Mouse (Mus musculus): ENCODE measurements around the gene Lin54. TPM values are rescaled to one million over a fixed set of nuclear protein-coding genes. Genes with fewer than 3 reads are reported as not detected.
"Not testable (repeated sequence)": the region's sequence is repeated elsewhere in the genome, so short reads cannot be mapped to it uniquely, and the experiment has no call there.

The Lin54 gene
- polyA plus RNA-seq, 1 experiment from 2014 or later = 9.0 TPM

- Histone ChIP-seq H3K27me3 (ENCODE audit: control insufficient read depth, insufficient read depth, low read length) (no peaks in the 10 kb centered on the region), H3K36me3 (replicated peaks; ENCODE audit: control insufficient read depth, insufficient read depth) (peaks cover 34% of the 10 kb centered on the region), H3K9ac (peak overlapping the region; percentile 98), H3K4me3 (replicated peaks; ENCODE audit: low read length) (peak overlapping the region; percentile 90), H3K4me2 (replicated peaks) (peak overlapping the region; percentile 81), H3K27ac (peak overlapping the region; percentile 95), H3K4me1 (replicated peaks; ENCODE audit: control insufficient read depth, insufficient read depth, low read length) (peaks cover 38% of the 10 kb centered on the region), H3K9me3 (ENCODE audit: control insufficient read depth, low read length) (no peaks in the 10 kb centered on the region)
- ATAC-seq (ENCODE audit: low FRiP score) (peak; percentile 100), DNase-seq (ENCODE audit: low spot score) (peak; percentile 96)
- WGBS = under 1% methylated on average over 53 of the region's 53 CpGs
Observed at GRCm38 (mm10) chr5:100429344-100430075, 70.9 kb downstream of the Lin54 start.

GRCm38 (mm10) chr5:100428734-100429343, 71.6 kb downstream of the Lin54 start:
- peak overlapping the region; percentile 95 for H3K27ac ChIP-seq
- DNase-seq (ENCODE audit: low spot score) (peak; percentile 56), ATAC-seq (ENCODE audit: low FRiP score) (peak; percentile 29)
- no peaks in the 10 kb centered on the region for H3K9me3 ChIP-seq (ENCODE audit: control insufficient read depth, low read length)
- peak overlapping the region; percentile 90 for H3K4me3 ChIP-seq (replicated peaks; ENCODE audit: low read length)
- H3K9ac ChIP-seq = peak overlapping the region; percentile 98
- peaks cover 43% of the 10 kb centered on the region for H3K4me1 ChIP-seq (replicated peaks; ENCODE audit: control insufficient read depth, insufficient read depth, low read length)
- under 1% methylated on average over 20 of the region's 20 CpGs for WGBS
- peaks cover 41% of the 10 kb centered on the region for H3K36me3 ChIP-seq (replicated peaks; ENCODE audit: control insufficient read depth, insufficient read depth)
- no peaks in the 10 kb centered on the region for H3K27me3 ChIP-seq (ENCODE audit: control insufficient read depth, insufficient read depth, low read length)
- H3K4me2 ChIP-seq (replicated peaks) = peak overlapping the region; percentile 81

GRCm38 (mm10) chr5:100428031-100428733, 72.3 kb downstream of the Lin54 start:
- Histone ChIP-seq H3K36me3 (replicated peaks; ENCODE audit: control insufficient read depth, insufficient read depth) (peaks cover 48% of the 10 kb centered on the region), H3K4me1 (replicated peaks; ENCODE audit: control insufficient read depth, insufficient read depth, low read length) (peaks cover 46% of the 10 kb centered on the region), H3K27ac (peak overlapping the region; percentile 95; the same call in 1 of the 2 replicates), H3K9ac (peak overlapping the region; percentile 98), H3K4me3 (replicated peaks; ENCODE audit: low read length) (peak overlapping the region; percentile 90), H3K9me3 (ENCODE audit: control insufficient read depth, low read length) (no peaks in the 10 kb centered on the region), H3K27me3 (ENCODE audit: control insufficient read depth, insufficient read depth, low read length) (no peaks in the 10 kb centered on the region), H3K4me2 (replicated peaks) (peak overlapping the region; percentile 81)
- WGBS = 18% methylated on average over 5 of the region's 5 CpGs
- ATAC-seq (ENCODE audit: low FRiP score) = no peak
- DNase-seq (ENCODE audit: low spot score) = no peak

GRCm38 (mm10) chr5:100427276-100427675, 73.2 kb downstream of the Lin54 start:
- Histone ChIP-seq H3K4me1 (replicated peaks; ENCODE audit: control insufficient read depth, insufficient read depth, low read length) (peaks cover 46% of the 10 kb centered on the region), H3K36me3 (replicated peaks; ENCODE audit: control insufficient read depth, insufficient read depth) (peaks cover 57% of the 10 kb centered on the region), H3K4me2 (replicated peaks) (peak overlapping the region; percentile 81), H3K9me3 (ENCODE audit: control insufficient read depth, low read length) (no peaks in the 10 kb centered on the region), H3K27ac (no peak overlapping the region), H3K4me3 (replicated peaks; ENCODE audit: low read length) (peak overlapping the region; percentile 90), H3K9ac (peak overlapping the region; percentile 98), H3K27me3 (ENCODE audit: control insufficient read depth, insufficient read depth, low read length) (no peaks in the 10 kb centered on the region)
- ATAC-seq (ENCODE audit: low FRiP score) (no peak), DNase-seq (ENCODE audit: low spot score) (no peak)
- 58% methylated on average over 9 of the region's 9 CpGs for WGBS

GRCm38 (mm10) chr5:100425823-100426222, 74.6 kb downstream of the Lin54 start:
- peaks cover 45% of the 10 kb centered on the region for H3K4me1 ChIP-seq (replicated peaks; ENCODE audit: control insufficient read depth, insufficient read depth, low read length)

GRCm38 (mm10) chr5:100424252-100424651, 76.2 kb downstream of the Lin54 start:
- H3K4me1 ChIP-seq (replicated peaks; ENCODE audit: control insufficient read depth, insufficient read depth, low read length) = peaks cover 35% of the 10 kb centered on the region
- H3K4me2 ChIP-seq (replicated peaks) = 0 out of 2 replicates have a peak overlapping the region, but pooled peaks have one; percentile 2
- H3K9ac ChIP-seq = no peak overlapping the region
- DNase-seq (ENCODE audit: low spot score) (no peak), ATAC-seq (ENCODE audit: low FRiP score) (no peak)
- WGBS = 89% methylated on average over 3 of the region's 3 CpGs
- no peaks in the 10 kb centered on the region for H3K27me3 ChIP-seq (ENCODE audit: control insufficient read depth, insufficient read depth, low read length)
- no peaks in the 10 kb centered on the region for H3K9me3 ChIP-seq (ENCODE audit: control insufficient read depth, low read length)
- no peak overlapping the region for H3K4me3 ChIP-seq (replicated peaks; ENCODE audit: low read length)
- H3K36me3 ChIP-seq (replicated peaks; ENCODE audit: control insufficient read depth, insufficient read depth) = peaks cover 86% of the 10 kb centered on the region
- no peak overlapping the region for H3K27ac ChIP-seq

More at GRCm38 (mm10) chr5:100425823-100426222, 74.6 kb downstream of the Lin54 start:
- H3K9ac ChIP-seq; H3K4me3 ChIP-seq (replicated peaks; ENCODE audit: low read length); H3K4me2 ChIP-seq (replicated peaks); DNase-seq (ENCODE audit: low spot score); H3K9me3 ChIP-seq (ENCODE audit: control insufficient read depth, low read length); H3K27me3 ChIP-seq (ENCODE audit: control insufficient read depth, insufficient read depth, low read length); ATAC-seq (ENCODE audit: low FRiP score); H3K27ac ChIP-seq: not testable (repeated sequence)
- WGBS = 78% methylated on average over 2 of the region's 2 CpGs
- H3K36me3 ChIP-seq (replicated peaks; ENCODE audit: control insufficient read depth, insufficient read depth) = peaks cover 71% of the 10 kb centered on the region

GRCm38 (mm10) chr5:100423626-100424025, 76.8 kb downstream of the Lin54 start:
- H3K4me1 ChIP-seq (replicated peaks; ENCODE audit: control insufficient read depth, insufficient read depth, low read length) = peaks cover 35% of the 10 kb centered on the region
- no peak for DNase-seq (ENCODE audit: low spot score)
- ATAC-seq (ENCODE audit: low FRiP score) = no peak
- no peaks in the 10 kb centered on the region for H3K27me3 ChIP-seq (ENCODE audit: control insufficient read depth, insufficient read depth, low read length)
- no peaks in the 10 kb centered on the region for H3K9me3 ChIP-seq (ENCODE audit: control insufficient read depth, low read length)
- H3K4me3 ChIP-seq (replicated peaks; ENCODE audit: low read length) = no peak overlapping the region
- no peak overlapping the region for H3K4me2 ChIP-seq (replicated peaks)
- WGBS = 75% methylated on average over 7 of the region's 7 CpGs
- peaks cover 92% of the 10 kb centered on the region for H3K36me3 ChIP-seq (replicated peaks; ENCODE audit: control insufficient read depth, insufficient read depth)
- H3K27ac ChIP-seq = no peak overlapping the region
- H3K9ac ChIP-seq = no peak overlapping the region; the same call in 1 of the 2 replicates

GRCm38 (mm10) chr5:100418861-100419260, 81.6 kb downstream of the Lin54 start:
- DNase-seq (ENCODE audit: low spot score) = no peak
- WGBS = 70% methylated on average over 4 of the region's 4 CpGs
- H3K27me3 ChIP-seq (ENCODE audit: control insufficient read depth, insufficient read depth, low read length) = no peaks in the 10 kb centered on the region
- ATAC-seq (ENCODE audit: low FRiP score) = no peak
- H3K36me3 ChIP-seq (replicated peaks; ENCODE audit: control insufficient read depth, insufficient read depth) = peaks cover 59% of the 10 kb centered on the region
- no peak overlapping the region for H3K9ac ChIP-seq
- H3K4me3 ChIP-seq (replicated peaks; ENCODE audit: low read length) = no peak overlapping the region
- H3K4me1 ChIP-seq (replicated peaks; ENCODE audit: control insufficient read depth, insufficient read depth, low read length) = peaks cover 26% of the 10 kb centered on the region
- no peaks in the 10 kb centered on the region for H3K9me3 ChIP-seq (ENCODE audit: control insufficient read depth, low read length)
- H3K27ac ChIP-seq = no peak overlapping the region
- no peak overlapping the region for H3K4me2 ChIP-seq (replicated peaks)

- peaks cover 25% of the 10 kb centered on the region for H3K4me1 ChIP-seq (replicated peaks; ENCODE audit: control insufficient read depth, insufficient read depth, low read length)
- no peak for DNase-seq (ENCODE audit: low spot score)
- no peak overlapping the region for H3K27ac ChIP-seq
- no peaks in the 10 kb centered on the region for H3K9me3 ChIP-seq (ENCODE audit: control insufficient read depth, low read length)
- peaks cover 51% of the 10 kb centered on the region for H3K36me3 ChIP-seq (replicated peaks; ENCODE audit: control insufficient read depth, insufficient read depth)
- H3K4me2 ChIP-seq (replicated peaks) = no peak overlapping the region
- WGBS = 72% methylated on average over 2 of the region's 2 CpGs
- H3K4me3 ChIP-seq (replicated peaks; ENCODE audit: low read length) = no peak overlapping the region
- H3K9ac ChIP-seq = no peak overlapping the region
- H3K27me3 ChIP-seq (ENCODE audit: control insufficient read depth, insufficient read depth, low read length) = no peaks in the 10 kb centered on the region
- ATAC-seq (ENCODE audit: low FRiP score) = no peak
Observed at GRCm38 (mm10) chr5:100418077-100418476, 82.4 kb downstream of the Lin54 start.

Measured in hindbrain, embryonic 14.5 days (tissue).